Mouse (Mus musculus): Measurements from ENCODE around the gene Yipf2.

Yipf2 gene

DNA sequence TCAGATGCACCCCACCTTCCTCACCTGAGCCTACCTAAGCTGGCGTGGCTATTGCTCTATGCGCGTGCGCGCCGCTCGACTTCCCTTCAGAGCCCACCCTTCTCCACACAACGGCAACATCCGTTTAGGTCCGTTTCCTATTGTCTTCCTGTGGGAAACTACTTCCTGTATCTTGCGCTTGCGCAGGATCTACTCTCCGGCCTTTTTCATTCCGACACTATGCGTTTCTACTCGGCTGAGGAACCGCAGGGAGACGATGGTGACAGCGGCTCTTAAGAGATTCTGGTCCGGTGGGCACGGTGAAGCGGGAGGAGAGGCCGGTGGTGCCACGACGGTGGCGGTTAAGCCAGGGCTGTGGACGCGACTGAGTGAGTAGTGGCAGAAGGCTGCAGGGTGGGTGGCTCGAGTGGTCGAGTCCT, at the start of gene Yipf2, which contains the start of gene Timm29:
Gene Yipf2 (minus strand): TSS at position 126 of the 419 bp plus-strand sequence.
Gene Timm29 (plus strand): TSS at position 20 of the 419 bp plus-strand sequence.
- DNase-seq (ENCODE audit: low spot score in 2 of 2), result peak; percentile 90 to 92

DNA sequence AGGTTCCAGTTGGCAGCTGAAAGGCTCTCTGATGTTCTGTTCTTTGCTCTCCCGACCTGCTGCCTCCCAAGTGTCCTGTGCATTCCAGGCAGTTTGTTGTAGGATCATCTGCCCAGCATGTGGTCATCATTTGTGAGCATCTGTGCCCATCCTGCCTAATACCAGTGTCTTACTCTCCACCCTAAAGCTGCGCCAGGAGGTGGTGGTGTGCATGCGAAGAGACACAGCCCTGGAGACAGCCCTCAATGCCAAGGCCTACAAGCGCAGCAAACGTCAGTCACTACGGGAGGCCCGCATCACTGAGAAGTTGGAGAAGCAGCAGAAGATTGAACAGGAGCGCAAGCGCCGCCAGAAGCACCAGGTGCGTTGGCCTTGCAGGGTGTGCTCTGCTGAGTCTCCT, 46.4 kb upstream of the Yipf2 start:
- no peak for DNase-seq (ENCODE audit: low spot score in 2 of 2)

DNA sequence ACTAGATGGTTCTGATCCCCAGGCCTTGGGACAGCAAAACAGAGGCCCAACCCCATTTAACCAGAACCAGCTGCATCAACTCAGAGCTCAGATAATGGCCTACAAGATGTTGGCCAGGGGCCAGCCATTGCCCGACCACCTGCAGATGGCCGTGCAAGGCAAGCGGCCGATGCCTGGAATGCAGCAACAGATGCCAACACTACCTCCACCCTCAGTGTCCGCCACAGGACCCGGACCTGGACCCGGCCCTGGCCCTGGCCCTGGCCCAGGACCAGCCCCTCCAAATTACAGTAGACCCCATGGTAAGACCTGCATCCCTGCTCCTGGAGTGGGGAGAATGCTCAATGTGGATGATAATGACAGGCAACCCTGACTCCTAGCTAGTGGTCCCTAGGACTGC, 43.0 kb upstream of the Yipf2 start:
- DNase-seq (ENCODE audit: low spot score in 2 of 2), result no peak

DNA sequence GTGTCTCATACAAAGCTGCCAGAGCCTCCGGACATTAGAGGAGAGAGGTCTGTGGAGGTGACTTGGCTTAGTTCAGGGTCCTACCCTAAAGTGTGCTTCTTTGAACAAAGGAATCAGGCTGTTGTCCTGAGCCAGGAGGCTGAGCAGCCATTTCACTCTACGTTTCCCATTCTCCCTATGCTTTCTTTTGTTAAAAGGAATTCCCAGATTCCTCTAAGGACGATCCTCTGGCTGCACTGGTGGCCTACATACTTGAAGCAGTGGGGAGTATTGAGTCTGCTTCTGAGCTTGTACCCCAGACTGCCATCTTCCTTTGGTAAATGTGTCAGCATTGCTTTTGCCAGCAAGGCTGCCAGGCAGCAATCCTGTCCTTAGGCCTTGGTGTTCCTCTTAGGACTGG, 40.5 kb upstream of the Yipf2 start:
- DNase-seq (ENCODE audit: low spot score in 2 of 2), result no peak

DNA sequence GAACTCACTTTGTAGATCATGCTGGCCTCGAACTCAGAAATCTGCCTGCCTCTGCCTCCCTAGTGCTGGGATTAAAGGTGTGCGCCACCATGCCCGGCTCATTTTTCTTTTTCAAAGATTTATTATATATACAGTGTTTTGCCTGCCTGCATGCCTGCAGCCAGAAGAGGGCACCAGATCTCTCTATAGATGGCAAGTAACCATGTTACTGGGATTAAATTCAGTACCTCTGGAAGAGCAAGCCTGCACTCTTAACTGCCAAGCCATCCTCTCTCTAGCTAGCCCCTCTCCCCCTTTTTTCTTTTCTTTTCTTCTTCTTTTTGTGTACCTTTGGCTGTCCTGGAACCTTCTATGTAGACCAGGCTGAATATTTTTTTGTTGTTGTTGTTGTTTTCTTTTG, 38.0 kb upstream of the Yipf2 start:
- peak; percentile 13 to 37 for DNase-seq (ENCODE audit: low spot score in 2 of 2)

DNA sequence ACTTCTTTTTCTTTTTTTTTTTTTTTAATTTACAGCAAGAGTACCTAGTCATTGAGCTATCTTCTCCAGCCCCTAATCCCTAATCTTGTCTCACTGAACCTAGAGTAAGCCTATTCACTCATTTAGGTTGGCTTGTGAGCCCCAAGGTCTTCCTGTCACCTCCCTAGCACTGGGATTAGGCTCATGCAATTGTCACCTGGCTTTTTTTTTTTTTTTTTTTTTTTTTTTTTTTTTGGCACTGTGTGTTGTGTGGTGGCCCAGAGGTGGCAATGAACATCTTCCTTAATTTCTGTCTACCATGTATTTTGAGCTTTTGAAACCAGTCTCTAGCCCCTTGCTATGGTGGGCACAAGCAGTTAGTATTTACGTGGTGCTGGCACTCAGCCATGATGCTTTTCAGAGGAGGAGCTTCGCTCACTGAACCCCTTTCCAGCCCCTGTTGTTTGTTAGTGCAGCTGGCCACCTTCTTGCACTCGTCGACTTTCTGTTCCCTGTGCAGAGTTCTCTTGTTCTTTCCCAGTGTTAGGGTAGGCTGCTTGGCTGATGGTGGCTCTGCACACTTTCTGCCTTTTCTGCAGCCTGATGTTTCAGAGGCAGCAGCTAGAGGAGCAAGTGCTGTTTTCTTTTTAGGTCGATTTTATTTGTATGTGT, 34.6 kb upstream of the Yipf2 start:
- no peak for DNase-seq (ENCODE audit: low spot score in 2 of 2)

DNA sequence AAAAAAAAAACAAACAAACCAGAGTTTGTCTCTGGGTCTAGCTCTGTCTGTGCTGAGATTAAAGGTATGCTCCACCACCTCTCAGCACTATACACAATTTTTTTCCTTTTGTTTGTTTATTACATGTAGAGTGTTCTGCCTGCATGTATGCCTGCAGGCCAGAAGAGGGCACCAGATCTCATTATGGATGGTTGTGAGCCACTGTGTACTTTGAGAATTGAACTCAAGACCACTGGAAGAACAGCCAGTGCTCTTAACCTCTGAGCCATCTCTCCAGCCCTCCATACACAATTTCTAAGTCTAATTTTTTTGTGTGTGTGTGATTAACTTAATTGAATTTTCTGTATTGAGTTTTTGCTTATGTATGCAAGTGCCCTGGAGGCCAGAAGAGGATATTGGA, 33.9 kb upstream of the Yipf2 start:
- peak; percentile 9 to 28 for DNase-seq (ENCODE audit: low spot score in 2 of 2)

DNA sequence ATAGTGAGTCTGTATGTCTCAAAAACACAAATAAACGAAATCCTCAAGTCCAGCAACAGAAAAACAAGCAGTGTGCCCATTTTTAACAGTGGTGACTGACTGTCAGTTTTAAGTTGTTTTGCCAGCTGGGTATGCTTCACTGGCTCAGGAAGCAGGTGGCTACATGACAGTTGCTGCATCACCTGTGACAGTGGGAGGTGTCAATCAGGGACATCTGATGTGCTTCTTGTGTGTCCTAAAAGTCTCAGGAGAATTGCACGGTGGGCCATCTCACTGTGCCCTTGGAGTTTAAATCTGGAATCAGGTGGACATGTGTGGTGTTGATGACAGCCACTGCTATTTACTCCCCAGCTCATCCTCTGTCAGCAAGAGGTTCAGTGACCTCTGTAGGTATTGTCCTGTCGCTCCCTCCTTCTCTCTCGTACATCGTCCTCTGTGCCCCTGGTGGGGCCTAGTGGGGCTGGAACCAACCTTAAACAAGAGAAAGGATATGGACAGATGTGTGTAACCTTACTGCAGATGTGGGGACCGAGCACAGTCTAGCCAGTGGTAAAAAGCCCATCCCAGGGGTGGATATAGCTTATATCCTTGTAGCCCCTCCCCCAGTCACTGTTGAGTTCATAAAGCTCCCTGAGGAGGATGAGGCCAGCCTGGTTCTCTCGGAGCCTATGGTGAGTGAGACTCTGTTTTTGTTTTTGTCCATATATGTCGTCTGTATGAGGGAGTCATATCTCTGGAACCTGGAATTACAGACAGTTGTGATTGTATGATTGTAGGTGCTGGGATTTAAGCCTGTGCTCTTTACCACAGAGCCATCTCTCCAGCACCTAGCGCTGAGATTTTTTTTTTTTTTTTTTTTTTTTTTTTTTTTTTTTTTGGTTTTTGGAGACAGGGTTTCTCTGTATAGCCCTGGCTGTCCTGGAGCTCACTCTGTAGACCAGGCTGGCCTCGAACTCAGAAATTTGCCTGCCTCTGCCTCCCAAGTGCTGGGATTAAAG, 33.0 kb upstream of the Yipf2 start:
- peak in 1 of 2 experiments; percentile 66 for DNase-seq (ENCODE audit: low spot score in 2 of 2)

DNA sequence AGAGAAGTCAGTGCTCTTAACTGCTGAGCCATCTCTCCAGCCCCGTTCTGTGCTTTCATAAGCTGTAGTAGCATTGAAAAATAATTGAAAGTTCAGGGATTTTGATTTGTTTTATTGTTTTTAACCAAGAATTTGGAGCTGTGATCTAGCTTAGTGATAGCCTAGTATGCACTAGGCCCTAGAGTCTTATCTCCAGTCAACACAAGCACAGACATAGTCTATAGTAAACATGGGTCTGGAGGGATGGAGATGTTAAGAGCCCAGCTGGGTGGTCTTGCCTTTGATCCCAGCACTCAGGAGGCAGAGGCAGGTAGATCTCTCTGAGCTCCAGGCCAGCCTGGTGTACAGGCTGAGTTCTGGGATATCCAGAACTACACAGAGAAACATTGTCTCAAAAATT, 30.0 kb upstream of the Yipf2 start:
- no peak for DNase-seq (ENCODE audit: low spot score in 2 of 2)

DNA sequence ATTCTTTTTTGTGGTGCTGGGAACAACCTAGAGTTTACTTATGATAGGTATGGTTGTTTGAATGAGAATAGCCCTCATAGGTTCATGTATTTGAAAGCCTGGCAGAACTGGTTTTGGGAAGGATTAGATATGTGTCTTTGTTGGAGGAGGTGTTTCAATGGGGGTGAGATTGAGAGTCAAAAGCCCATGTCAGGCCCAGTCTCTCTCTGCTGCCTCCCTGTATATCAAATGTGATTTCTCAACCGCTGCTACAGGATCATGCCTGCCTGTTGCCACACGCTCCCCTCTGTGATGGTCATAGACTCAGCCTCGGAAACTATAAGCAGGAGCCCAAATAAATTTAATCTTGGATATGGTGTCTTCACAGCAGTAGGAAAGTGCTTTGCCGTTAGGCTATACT, 27.6 kb upstream of the Yipf2 start:
- no peak for DNase-seq (ENCODE audit: low spot score in 2 of 2)

DNA sequence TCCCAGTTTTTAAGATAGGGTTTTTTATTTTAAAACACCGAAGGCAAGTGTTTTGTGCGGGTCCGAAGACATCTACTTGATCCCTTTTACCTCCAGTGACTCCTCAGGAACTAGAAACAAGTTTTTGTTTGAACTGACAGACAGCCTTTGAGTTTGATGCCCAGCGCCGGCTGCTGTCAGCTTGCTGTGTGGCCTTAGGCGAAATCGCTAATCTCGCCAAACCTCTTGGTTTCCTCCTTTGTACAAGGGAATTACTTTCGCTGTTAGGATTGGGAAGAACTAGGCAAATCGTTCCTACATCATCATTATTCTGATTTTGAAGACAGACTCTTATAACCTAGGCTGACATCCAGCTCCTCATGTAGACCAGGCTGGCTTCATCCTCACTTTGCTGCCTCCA, 24.4 kb upstream of the Yipf2 start:
- DNase-seq (ENCODE audit: low spot score in 2 of 2), result no peak

DNA sequence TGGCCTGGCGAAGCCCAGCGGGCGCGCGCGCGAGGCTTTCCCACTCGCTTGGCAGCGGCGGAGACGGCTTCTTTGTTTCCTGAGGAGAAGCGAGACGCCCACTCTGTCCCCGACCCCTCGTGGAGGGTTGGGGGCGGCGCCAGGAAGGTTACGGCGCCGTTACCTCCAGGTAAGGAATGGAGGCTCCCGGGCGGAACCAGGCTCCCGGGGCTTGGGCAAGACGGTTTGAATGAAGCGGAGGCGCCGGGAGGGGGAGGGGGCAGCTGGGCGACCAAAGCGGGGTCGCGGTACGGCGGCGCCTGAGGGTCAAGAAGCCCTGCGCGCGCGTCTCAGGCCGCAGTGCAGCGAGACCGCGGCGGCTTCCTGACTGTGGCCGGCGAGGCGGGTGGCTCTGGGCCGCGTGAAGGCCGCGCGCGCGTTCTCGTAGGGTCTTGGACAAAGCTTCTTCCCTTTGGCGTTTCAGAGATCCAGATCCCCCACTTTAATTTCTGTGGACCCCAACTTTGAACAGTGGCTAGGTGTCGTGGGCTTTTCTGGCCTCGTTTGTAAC, 23.7 kb upstream of the Yipf2 start:
- DNase-seq (ENCODE audit: low spot score in 2 of 2), result peak; percentile 77 to 78

DNA sequence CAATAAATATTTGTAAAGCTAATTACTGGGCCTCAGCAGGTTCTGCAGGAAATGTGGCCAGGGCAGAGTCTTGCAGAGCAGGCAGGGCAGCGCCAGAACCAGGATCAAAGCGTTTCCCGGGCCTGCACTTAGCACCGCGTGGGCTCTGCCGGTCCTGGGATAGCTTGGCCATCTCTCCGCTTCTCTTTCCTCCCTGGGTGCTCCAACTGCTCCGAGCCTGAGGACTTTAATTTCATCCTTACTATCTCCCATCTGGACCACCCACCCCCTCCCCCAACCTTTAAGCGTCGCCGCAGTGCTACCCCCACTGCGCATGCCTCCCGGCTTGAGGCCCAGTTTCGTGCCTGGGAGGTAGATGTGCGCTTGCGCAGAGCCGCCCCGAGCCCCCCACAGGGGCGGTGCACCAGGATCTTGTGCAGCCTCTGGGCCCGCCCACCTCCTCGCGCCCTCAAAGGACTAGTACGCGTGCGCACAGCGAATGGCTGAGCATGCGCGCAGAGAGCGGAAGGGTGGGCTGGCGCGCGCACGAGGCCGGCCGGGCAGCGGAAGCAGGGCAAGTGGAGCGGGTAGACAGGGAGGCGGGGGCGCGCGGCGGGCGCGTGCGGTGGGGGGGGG, 23.1 kb upstream of the Yipf2 start, which contains the start of gene Smarca4:
Gene Smarca4 (plus strand): TSS at position 553 of the 615 bp plus-strand sequence.
- DNase-seq (ENCODE audit: low spot score in 2 of 2), result peak; percentile 99

DNA sequence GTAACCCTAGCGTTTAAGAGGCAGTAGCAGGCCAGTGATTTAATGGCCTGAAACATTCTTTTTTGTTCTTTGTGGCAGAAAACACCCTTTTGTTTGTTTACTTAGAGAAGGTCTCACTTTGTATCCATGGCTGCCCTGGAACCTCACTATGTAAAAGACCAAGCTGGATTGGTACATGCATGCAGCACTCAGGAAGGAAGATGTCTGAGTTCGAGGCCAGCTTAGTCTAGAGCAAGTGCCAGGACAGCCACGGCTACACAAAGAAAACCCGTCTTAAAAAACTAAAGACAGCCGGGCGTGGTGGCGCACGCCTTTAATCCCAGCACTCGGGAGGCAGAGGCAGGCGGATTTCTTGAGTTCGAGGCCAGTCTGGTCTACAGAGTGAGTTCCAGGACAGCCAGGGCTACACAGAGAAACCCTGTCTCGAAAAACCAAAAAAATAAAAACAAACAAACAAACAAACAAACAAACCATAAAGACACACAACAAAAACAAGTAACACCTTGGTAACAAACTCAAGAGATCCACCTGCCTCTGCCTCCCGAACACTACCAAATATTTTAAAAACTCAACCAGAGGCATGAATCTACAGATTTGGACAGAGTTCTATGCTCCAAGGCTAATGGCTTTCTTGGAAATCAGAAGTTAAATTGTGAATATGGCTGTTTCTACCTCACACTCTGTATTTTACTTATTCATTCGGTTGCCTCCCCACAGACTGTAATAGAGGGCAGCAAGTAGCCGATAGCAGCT, 22.4 kb upstream of the Yipf2 start:
- DNase-seq (ENCODE audit: low spot score in 2 of 2), result no peak

DNA sequence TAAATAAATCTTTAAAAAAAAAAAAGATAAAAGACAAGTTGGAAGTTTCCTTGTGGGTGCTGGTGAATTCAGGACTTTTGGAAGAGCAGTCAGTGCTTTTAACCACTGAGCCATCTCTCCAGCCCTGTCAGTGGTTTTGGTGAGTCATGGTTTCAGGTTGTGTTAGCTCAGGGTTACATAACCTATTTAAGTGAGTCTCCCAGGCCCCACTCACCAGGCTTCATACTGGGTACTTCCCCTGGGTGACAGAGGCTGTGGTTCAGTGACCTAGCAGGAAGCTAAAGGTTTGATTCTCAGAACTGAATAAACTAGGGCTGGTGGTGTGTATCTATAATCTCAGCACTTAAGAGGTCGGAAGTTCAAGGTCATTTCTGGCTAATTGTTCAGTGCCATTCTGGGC, 17.2 kb upstream of the Yipf2 start:
- DNase-seq (ENCODE audit: low spot score in 2 of 2), result peak; percentile 87 to 88

DNA sequence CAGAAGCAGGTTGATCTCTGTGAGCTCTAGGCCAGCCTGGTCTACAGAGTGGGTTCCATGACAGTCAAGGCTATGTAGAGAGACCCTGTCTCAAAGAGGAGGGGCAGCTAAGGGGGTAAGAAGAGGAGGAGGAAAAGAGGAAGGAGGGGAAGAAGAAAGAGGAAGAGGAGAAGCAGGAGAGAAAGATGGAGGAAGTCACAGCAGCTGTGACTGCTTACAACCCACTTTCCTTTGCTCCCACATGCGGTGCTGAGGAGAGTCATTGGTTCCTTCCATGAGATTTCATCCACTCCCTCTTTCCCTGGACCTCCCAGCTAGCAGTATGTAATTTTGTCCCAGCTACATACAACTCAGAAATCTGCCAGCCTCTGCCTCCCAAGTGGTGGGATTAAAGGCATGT, 14.0 kb upstream of the Yipf2 start:
- DNase-seq (ENCODE audit: low spot score in 2 of 2), result no peak

DNA sequence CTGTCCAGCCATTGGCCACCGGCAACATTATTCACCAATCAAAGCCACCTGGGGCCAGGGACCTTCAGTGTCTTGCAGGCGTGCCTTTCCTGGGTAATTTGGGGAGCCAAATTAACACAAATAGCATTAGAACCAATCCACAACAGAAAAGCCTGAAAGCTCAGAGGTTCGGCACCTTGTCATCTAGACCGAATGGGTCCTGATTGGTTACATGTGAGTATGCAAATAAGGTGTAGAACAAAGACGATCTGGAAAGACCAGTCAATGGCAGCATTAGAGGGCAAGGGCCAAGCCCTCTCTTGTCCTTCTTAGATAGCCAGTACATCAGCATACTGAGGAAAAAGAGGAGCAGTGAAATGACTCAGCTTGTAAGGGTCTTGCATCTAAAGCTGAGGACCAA, 13.2 kb upstream of the Yipf2 start:
- no peak for DNase-seq (ENCODE audit: low spot score in 2 of 2)

DNA sequence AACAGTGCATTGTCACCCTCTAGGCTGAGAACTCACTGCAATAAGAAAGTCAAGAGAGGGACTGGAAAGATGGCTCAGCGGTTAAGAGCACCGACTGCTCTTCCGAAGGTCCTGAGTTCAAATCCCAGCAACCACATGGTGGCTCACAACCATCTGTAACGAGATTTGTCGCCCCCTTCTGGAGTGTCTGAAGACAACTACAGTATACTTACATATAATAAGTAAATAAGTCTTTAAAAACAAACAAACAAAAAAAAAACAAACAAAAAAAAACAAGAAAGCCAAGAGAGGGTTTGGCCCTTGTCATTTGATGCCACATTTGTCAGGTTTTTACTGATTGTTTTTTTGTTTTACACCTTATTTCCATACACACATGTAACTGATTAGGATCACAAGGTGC, 11.5 kb upstream of the Yipf2 start:
- no peak for DNase-seq (ENCODE audit: low spot score in 2 of 2)

DNA sequence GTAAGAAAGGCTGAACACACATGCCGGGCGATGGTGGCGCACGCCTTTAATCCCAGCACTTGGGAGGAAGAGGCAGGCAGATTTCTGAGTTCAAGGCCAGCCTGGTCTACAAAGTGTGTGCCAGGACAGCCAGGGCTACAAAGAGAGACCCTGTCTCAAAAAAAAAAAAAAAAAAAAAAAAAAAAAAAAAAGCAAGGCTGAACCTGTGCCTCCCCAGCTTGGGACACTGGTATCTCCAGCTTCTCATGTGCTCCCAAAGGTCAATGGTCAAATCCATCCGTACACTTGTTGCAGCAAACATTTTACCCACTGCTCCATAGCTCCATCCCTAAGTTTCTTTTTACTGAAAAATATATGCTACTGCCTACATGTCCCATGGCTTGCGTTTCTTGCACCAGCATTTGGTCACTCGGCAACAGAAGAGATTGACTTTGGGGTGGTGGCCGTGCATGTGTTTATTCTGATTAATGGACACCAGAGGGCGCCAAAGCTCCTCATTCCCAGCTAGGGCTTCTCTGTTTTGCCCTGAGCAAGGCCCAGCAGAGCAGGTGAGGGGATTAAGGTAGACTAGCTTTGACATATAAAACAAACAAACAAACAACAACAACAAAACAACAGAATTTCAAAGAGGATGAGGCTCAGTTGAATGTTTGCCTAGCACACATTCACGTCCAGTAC, 9.2 kb upstream of the Yipf2 start:
- DNase-seq (ENCODE audit: low spot score in 2 of 2), result peak; percentile 67 to 79

DNA sequence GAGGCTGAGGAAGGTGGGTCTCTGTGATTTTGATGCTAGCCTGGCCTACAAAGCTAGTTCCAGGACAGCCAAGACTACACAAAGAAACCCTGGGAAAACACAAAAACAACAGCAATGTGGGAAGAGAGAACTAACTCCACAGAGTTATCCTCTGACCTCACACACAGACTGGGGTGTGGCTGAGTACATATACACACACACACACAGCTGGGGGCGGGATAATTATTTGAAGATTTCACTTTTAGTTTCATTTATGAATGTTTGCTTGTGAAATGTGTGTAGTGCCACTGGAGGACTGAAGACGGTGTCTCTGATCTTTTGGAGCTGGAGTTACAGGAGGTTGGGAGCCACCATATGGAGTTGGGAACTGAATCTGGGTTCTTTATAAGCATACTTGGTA, 8.4 kb upstream of the Yipf2 start:
- DNase-seq (ENCODE audit: low spot score in 2 of 2), result no peak

DNA sequence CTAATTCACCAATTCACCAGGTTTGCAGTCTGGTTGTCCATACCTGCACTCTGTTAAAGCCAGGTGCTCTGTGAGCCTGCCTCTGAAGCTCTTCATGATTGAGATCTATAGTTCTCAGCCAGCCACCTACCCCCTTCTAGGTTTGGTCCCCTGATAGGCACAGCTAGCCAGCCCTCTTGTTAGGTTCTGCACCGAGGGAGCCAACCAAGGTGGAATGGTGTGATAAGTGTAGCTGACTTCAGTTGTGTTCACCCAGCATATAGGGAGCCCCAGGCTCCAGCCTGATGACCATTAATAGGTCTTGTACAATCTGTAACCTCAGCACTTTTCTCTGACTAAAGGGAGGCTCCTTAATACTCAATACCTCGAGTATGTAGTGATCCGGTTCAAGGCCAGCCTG, 7.6 kb upstream of the Yipf2 start:
- DNase-seq (ENCODE audit: low spot score in 2 of 2), result no peak
